8 mouse cellular contexts compared by ENCODE assay signal in genomic region chr14:55899701-55900413, GRCm38 (mm10). TPM values are rescaled to one million over a fixed set of nuclear protein-coding genes. Genes with fewer than 3 reads are reported as not detected.
A peak's percentile ranks its signal among the peaks of the same experiment; 100 is the strongest.
DNase-seq lines count a peak whose midpoint lies in the region; ATAC-seq and TF ChIP-seq lines count a peak whose summit lies in the region.

TSS of gene Sdr39u1 (minus strand) at chr14:55900293.

- peak within 1 kb of the TSS; percentile 65 for H3K9ac ChIP-seq in forebrain, embryonic 12.5 days
- H3K9ac ChIP-seq in heart, embryonic 15.5 days = peak within 1 kb of the TSS; percentile 75
- H3K9ac ChIP-seq in liver, embryonic 11.5 days (ENCODE audit: low read depth, low read length) = peak within 1 kb of the TSS; percentile 52

- ATAC-seq in forebrain, embryonic 12.5 days (ENCODE audit: low FRiP score) = peak; percentile 93
- ATAC-seq in heart, embryonic 15.5 days (replicated peaks; ENCODE audit: insufficient number of reproducible peaks, insufficient read depth, low FRiP score, low read depth) = peak; percentile 88
- peak; percentile 77 for ATAC-seq in liver, embryonic 11.5 days (replicated peaks; ENCODE audit: low FRiP score)

- peak within 1 kb of the TSS; percentile 71 for H3K4me3 ChIP-seq in brown adipose tissue, adult 24 weeks (ENCODE audit: insufficient read depth, low read depth, low read length)
- H3K4me3 ChIP-seq in forebrain, embryonic 12.5 days (replicated peaks) = peak within 1 kb of the TSS; percentile 45
- H3K4me3 ChIP-seq in heart, embryonic 15.5 days = peak within 1 kb of the TSS; percentile 58
- peak within 1 kb of the TSS; percentile 40 for H3K4me3 ChIP-seq in liver, embryonic 11.5 days (ENCODE audit: low read depth, low read length)
- no peak within 1 kb of the TSS for H3K4me3 ChIP-seq in myocyte

- no peaks in the 10 kb centered on the region for H3K79me2 ChIP-seq in myocyte (ENCODE audit: control insufficient read depth, insufficient read depth)

- H3K4me1 ChIP-seq in brown adipose tissue, adult 24 weeks (ENCODE audit: control insufficient read depth, insufficient read depth, insufficient read length, low read length) = 0 out of 2 replicates have a peak, but pooled peaks cover 3% of the 10 kb centered on the region
- H3K4me1 ChIP-seq in forebrain, embryonic 12.5 days = peaks cover 16% of the 10 kb centered on the region
- H3K4me1 ChIP-seq in heart, embryonic 15.5 days (replicated peaks) = peaks cover 18% of the 10 kb centered on the region
- H3K4me1 ChIP-seq in liver, embryonic 11.5 days (replicated peaks; ENCODE audit: control insufficient read depth, insufficient read depth, low read length) = peaks cover 11% of the 10 kb centered on the region

- no peak within 1 kb of the TSS for H3ac ChIP-seq in myocyte (ENCODE audit: control insufficient read depth, insufficient read length)

- 0 out of 2 replicates have a peak, but pooled peaks cover 5% of the 10 kb centered on the region for H3K27me3 ChIP-seq in forebrain, embryonic 12.5 days
- H3K27me3 ChIP-seq in heart, embryonic 15.5 days = no peaks in the 10 kb centered on the region
- no peaks in the 10 kb centered on the region for H3K27me3 ChIP-seq in liver, embryonic 11.5 days (replicated peaks; ENCODE audit: control insufficient read depth, insufficient read depth, low read length)
- no peaks in the 10 kb centered on the region for H3K27me3 ChIP-seq in myocyte (ENCODE audit: control insufficient read depth, insufficient read depth, insufficient read length)

- H3K27ac ChIP-seq in brown adipose tissue, adult 24 weeks (replicated peaks; ENCODE audit: low read depth, low read length) = peak within 1 kb of the TSS; percentile 71
- peak within 1 kb of the TSS; percentile 47; the same call in 1 of the 2 replicates for H3K27ac ChIP-seq in forebrain, embryonic 12.5 days
- peak within 1 kb of the TSS; percentile 78 for H3K27ac ChIP-seq in heart, embryonic 15.5 days
- no peak within 1 kb of the TSS for H3K27ac ChIP-seq in liver, embryonic 11.5 days (ENCODE audit: low read depth, low read length)

- H3K36me3 ChIP-seq in forebrain, embryonic 12.5 days (replicated peaks) = peaks cover 34% of the 10 kb centered on the region
- peaks cover 35% of the 10 kb centered on the region for H3K36me3 ChIP-seq in heart, embryonic 15.5 days
- peaks cover 21% of the 10 kb centered on the region for H3K36me3 ChIP-seq in liver, embryonic 11.5 days (ENCODE audit: control insufficient read depth, insufficient read depth, low read length)
- peaks cover 19% of the 10 kb centered on the region for H3K36me3 ChIP-seq in myocyte (ENCODE audit: control insufficient read depth, insufficient read depth)

- H3K9me3 ChIP-seq in forebrain, embryonic 12.5 days = no peaks in the 10 kb centered on the region
- no peaks in the 10 kb centered on the region for H3K9me3 ChIP-seq in heart, embryonic 15.5 days (replicated peaks)
- H3K9me3 ChIP-seq in liver, embryonic 11.5 days (ENCODE audit: control insufficient read depth, low read length) = no peaks in the 10 kb centered on the region

- DNase-seq in B cell, adult 2 months = peak; percentile 87
- peak; percentile 92 for DNase-seq in kidney, postnatal 14 days
- DNase-seq in liver, embryonic 11.5 days (ENCODE audit: low spot score) = peak; percentile 78
- peak; percentile 87 to 88 for DNase-seq in spleen, postnatal 36 days (ENCODE audit: low spot score in 2 of 2)

- H3K4me2 ChIP-seq in forebrain, embryonic 12.5 days = peak within 1 kb of the TSS; percentile 83
- peak within 1 kb of the TSS; percentile 92 for H3K4me2 ChIP-seq in heart, embryonic 15.5 days
- H3K4me2 ChIP-seq in liver, embryonic 11.5 days = peak within 1 kb of the TSS; percentile 63
- peak within 1 kb of the TSS; percentile 42 for H3K4me2 ChIP-seq in myocyte (ENCODE audit: low read depth)

- TF ChIP-seq POLR2A in myocyte (IDR thresholded peaks at IDR 0.05; ENCODE audit: insufficient read length, low read depth) = no peak

- 4% methylated on average over 39 of the region's 39 CpGs for WGBS in forebrain, embryonic 12.5 days
- WGBS in heart, embryonic 15.5 days = under 1% methylated on average over 39 of the region's 39 CpGs
- WGBS in liver, embryonic 11.5 days = 5% methylated on average over 39 of the region's 39 CpGs

TF ChIP-seq in myocyte, 11 proteins besides CTCF, POLR2A, EP300 and RAD21:
- TF ChIP-seq E2F4 (IDR thresholded peaks at IDR 0.05; ENCODE audit: insufficient read depth) (no peak), MYOD1 (IDR thresholded peaks at IDR 0.05; ENCODE audit: control insufficient read depth in 1 of 3, insufficient read length in 2 of 3, low read depth in 2 of 3) (no peak), TCF3 (IDR thresholded peaks at IDR 0.05; ENCODE audit: insufficient read length, low read depth) (no peak), SRF (IDR thresholded peaks at IDR 0.05; ENCODE audit: control insufficient read depth, insufficient read length, low read depth) (no peak), USF1 (IDR thresholded peaks at IDR 0.05; ENCODE audit: low read depth) (no peak), CEBPB (IDR thresholded peaks at IDR 0.05; ENCODE audit: insufficient read depth, poor library complexity, severe bottlenecking) (no peak), REST (IDR thresholded peaks at IDR 0.05; ENCODE audit: insufficient read depth, insufficient read length) (no peak), MAX (IDR thresholded peaks at IDR 0.05; ENCODE audit: low read depth) (no peak), MYOG (IDR thresholded peaks at IDR 0.05; ENCODE audit: control insufficient read depth in 1 of 3, insufficient read depth in 1 of 3, insufficient read length in 2 of 3, low read depth in 2 of 3) (no peak), TCF12 (IDR thresholded peaks at IDR 0.05; ENCODE audit: insufficient read depth, poor library complexity, severe bottlenecking) (no peak), POLR2AphosphoS2 (IDR thresholded peaks at IDR 0.05; ENCODE audit: insufficient read length, low read depth) (no peak)

RNA-seq across cellular contexts. Expression of gene Sdr39u1, which starts in this region (rescaled TPM):
- 134 and 149 TPM in 2 replicates for polyA plus RNA-seq in brown adipose tissue, adult 24 weeks (2012; ENCODE audit: insufficient read depth, insufficient read length, missing spikeins)
- polyA plus RNA-seq in forebrain, embryonic 12.5 days (2016; fragmentation: Nextera tagmentation; extraction: Ambion mirVana) = 42.6 and 51.0 TPM in 2 replicates
- polyA plus RNA-seq in heart, embryonic 15.5 days (2015; fragmentation: Nextera tagmentation; extraction: Ambion mirVana) = 45.3 and 60.8 TPM in 2 replicates
- 24.3 and 30.5 TPM in 2 replicates for polyA plus RNA-seq in liver, embryonic 11.5 days (2014; fragmentation: Nextera tagmentation; extraction: Ambion mirVana)
- polyA plus RNA-seq in myocyte (2012; fragmentation: generic; extraction: Trizol) = 2.4 TPM

Comparison
In these comparisons a context has a peak if more than half of its experiments do, and no peak if none do; other contexts are left out.
1. H3K4me2 ChIP-seq: peak in every context shown above with its lines; median percentile 92 in heart, embryonic 15.5 days; 83 in forebrain, embryonic 12.5 days; 63 in liver, embryonic 11.5 days; 42 in myocyte.